Mouse (Mus musculus) heart, embryonic 12.5 days (tissue): ENCODE measurements around the gene Ube2c. TPM values are rescaled to one million over a fixed set of nuclear protein-coding genes. Genes with fewer than 3 reads are reported as not detected.

Experiments used
- ATAC-seq: fragments of 200-750 bp; cut with Nextera tagmentation; 2 replicates; pipeline ENCODE4 v1.8.0; 2017; ENCODE audit warnings: moderate TSS enrichment, moderate library complexity; ENCODE audit not compliant: insufficient number of reproducible peaks, low FRiP score
- H3K27ac ChIP-seq: fragments of 300-500 bp; sonication (generic); 2 replicates; pipeline ENCODE4 v1.5.1; 2016; ENCODE audit warnings: mild to moderate bottlenecking, moderate library complexity; ENCODE audit not compliant: poor library complexity, severe bottlenecking
- H3K27me3 ChIP-seq: fragments of 300-500 bp; sonication (generic); replicated peaks from 2 replicates; pipeline ENCODE4 v1.6.1; 2016; ENCODE audit warnings: mild to moderate bottlenecking, moderate library complexity
- H3K36me3 ChIP-seq: fragments of 300-500 bp; sonication (generic); 2 replicates; pipeline ENCODE4 v1.6.1; 2016; ENCODE audit warnings: mild to moderate bottlenecking, moderate library complexity
- H3K4me1 ChIP-seq: fragments of 300-500 bp; sonication (generic); replicated peaks from 2 replicates; pipeline ENCODE4 v1.6.1; 2016; ENCODE audit warnings: mild to moderate bottlenecking
- H3K4me2 ChIP-seq: fragments of 300-500 bp; sonication (generic); 2 replicates; pipeline ENCODE4 v1.6.1; 2016; ENCODE audit warnings: mild to moderate bottlenecking, moderate library complexity
- H3K4me3 ChIP-seq: fragments of 300-500 bp; sonication (generic); 2 replicates; pipeline ENCODE4 v1.5.1; 2016; ENCODE audit warnings: mild to moderate bottlenecking
- H3K9ac ChIP-seq: fragments of 300-500 bp; sonication (generic); 2 replicates; pipeline ENCODE4 v1.6.1; 2016; ENCODE audit warnings: mild to moderate bottlenecking, moderate library complexity
- H3K9me3 ChIP-seq: fragments of 300-500 bp; sonication (generic); replicated peaks from 2 replicates; pipeline ENCODE4 v1.6.1; 2016; ENCODE audit warnings: mild to moderate bottlenecking, moderate library complexity
- WGBS: fragments of 180-500 bp; shearing (Covaris S2); methylation state at CpG from one replicate; pipeline ENCODE4 v1.1.7; 2016; 5-methylcytosine and 5-hydroxymethylcytosine counted together
- polyA plus RNA-seq: library from polyadenylated mRNA; unstranded; fragments of >200 nt; fragmentation: Nextera tagmentation; extraction: Ambion mirVana; gene quantifications from 2 replicates; pipeline ENCODE4 v1.2.1, GENCODE M21; 2016

Ube2c gene
- polyA plus RNA-seq, 1 experiment from 2014 or later: 459 TPM

DNA sequence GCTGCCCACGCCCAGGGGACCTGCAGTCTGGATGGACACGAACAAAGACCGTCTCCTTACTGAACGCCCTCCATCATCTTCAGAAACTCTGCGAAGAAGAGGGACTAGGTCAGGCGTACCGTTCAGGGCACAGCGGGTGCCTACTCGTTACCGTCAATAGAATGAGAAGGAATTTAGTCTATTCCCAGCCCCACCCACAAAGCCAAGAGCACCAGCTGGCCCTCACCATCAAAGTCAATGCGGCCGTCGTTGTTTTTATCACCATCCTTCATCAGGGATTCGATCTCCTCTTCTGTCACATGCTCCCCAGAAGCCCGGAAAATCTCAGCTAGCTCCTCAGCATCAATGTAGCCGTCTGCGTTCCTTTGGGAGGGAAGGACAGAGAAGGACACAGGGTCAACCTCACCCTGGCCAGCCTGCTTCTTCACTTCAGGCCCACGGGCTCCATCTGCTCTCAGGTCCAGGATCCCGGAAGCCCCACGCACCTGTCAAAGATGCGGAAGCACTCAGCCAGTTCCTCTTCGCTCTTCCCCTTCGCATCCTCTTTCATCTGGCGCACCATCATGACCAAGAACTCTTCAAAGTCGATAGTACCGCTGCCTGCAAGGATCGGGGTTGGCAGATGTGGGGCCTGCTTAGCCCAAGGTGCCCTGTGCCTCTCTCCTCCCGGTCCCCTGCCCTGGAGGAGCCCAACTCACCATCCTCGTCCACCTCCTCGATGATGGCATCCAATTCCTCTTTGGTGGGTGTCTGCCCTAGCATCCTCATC, 7.7 kb downstream of the Ube2c start:
- WGBS: 76% methylated on average over 30 of the region's 30 CpGs
- no peaks in the 10 kb centered on the region; the same call in 1 of the 2 replicates for H3K9me3 ChIP-seq

DNA sequence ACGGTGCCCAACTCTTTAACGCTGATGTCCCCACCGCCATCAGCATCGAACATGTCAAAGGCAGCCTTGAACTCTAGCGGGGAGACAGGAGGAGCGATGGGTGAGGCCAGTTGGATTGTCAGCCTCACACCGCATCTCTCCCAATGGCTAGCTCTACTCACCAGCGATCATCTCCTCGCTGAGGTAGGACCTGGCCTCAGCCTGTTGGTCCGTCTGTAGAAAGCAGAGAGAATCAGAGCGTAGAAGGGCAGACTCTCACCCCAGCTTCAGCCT, 8.3 kb downstream of the Ube2c start:
- Histone ChIP-seq H3K4me2 (no peak overlapping the region), H3K27me3 (peaks cover 13% of the 10 kb centered on the region; the same call in 1 of the 2 replicates), H3K36me3 (peaks cover 5% of the 10 kb centered on the region), H3K4me3 (no peak overlapping the region), H3K27ac (no peak overlapping the region), H3K4me1 (no peaks in the 10 kb centered on the region), H3K9me3 (no peaks in the 10 kb centered on the region; the same call in 1 of the 2 replicates), H3K9ac (no peak overlapping the region)
- WGBS: 86% methylated on average over 11 of the region's 11 CpGs
- no peak for ATAC-seq

More for the DNA sequence above, 7.7 kb downstream of the Ube2c start:
- peaks cover 13% of the 10 kb centered on the region; the same call in 1 of the 2 replicates for H3K27me3 ChIP-seq
- H3K36me3 ChIP-seq: peaks cover 10% of the 10 kb centered on the region
- ATAC-seq: no peak
- no peak overlapping the region for H3K4me2 ChIP-seq
- H3K4me3 ChIP-seq: no peak overlapping the region
- peaks cover 2% of the 10 kb centered on the region for H3K4me1 ChIP-seq
- no peak overlapping the region for H3K9ac ChIP-seq
- no peak overlapping the region for H3K27ac ChIP-seq

DNA sequence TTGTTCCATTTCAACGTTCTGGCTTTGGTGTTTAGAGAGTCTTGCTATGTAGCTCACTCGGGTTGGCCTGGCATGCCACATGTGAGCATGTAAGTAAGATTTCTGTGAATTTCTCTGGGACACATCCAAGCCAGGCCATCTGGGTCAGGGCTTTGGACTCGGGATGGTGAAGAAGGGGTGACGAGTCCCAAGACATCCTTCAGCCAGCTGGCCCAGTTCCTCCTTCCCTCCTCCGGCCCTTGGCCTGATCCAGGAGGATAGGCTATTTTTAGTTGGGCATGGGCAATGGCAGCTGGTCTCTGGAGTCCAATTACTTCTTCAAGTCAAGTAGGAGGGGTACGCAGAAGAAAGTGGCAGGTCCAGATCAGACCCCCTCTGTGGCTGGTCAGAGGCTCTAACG, 9.1 kb downstream of the Ube2c start:
- H3K27ac ChIP-seq: no peak overlapping the region
- H3K4me3 ChIP-seq: no peak overlapping the region
- H3K4me2 ChIP-seq: no peak overlapping the region
- H3K4me1 ChIP-seq: no peaks in the 10 kb centered on the region
- no peak overlapping the region for H3K9ac ChIP-seq
- no peak for ATAC-seq
- no peaks in the 10 kb centered on the region for H3K36me3 ChIP-seq
- no peaks in the 10 kb centered on the region; the same call in 1 of the 2 replicates for H3K9me3 ChIP-seq
- H3K27me3 ChIP-seq: peaks cover 13% of the 10 kb centered on the region; the same call in 1 of the 2 replicates
- 71% methylated on average over 7 of the region's 7 CpGs for WGBS

DNA sequence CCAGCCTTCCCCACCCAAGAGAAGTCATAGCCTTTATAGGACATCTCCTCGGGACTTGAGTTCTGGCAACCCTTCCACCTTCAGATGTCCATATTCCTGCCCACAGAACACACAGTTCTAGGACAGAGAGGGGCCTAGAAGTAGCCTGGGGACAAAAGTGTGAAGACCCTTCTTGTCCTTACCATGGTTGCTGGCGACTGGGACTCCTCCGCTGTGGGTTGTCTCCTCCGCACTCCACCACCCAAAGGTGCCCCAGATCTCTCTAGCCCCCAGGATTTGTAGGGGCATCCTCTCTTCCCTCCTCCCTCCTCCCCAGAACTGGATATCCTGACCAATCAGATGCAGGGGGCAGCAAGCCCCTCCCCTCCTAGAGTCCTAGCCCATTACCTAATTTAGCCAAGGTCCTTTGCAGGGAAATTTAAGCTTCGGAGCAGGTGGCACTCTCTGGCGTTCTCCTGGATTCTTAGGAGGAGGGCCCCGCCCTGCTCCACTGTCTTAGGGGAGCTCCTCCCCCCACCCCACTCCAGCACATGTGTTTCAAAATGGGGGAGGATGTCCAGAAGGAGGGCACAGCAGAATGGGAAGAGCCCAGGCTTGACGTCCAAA, 9.9 kb downstream of the Ube2c start, which contains the start of gene Tnnc2:
Gene Tnnc2 (minus strand): TSS at position 487 of the 606 bp plus-strand sequence.
- Histone ChIP-seq H3K4me2 (no peak within 1 kb of the TSS), H3K27me3 (peaks cover 13% of the 10 kb centered on the region; the same call in 1 of the 2 replicates), H3K9ac (no peak within 1 kb of the TSS), H3K4me1 (peaks cover 1% of the 10 kb centered on the region), H3K4me3 (no peak within 1 kb of the TSS), H3K9me3 (no peaks in the 10 kb centered on the region; the same call in 1 of the 2 replicates), H3K27ac (no peak within 1 kb of the TSS), H3K36me3 (no peaks in the 10 kb centered on the region)
- ATAC-seq: no peak
- WGBS: 65% methylated on average over 8 of the region's 8 CpGs

DNA sequence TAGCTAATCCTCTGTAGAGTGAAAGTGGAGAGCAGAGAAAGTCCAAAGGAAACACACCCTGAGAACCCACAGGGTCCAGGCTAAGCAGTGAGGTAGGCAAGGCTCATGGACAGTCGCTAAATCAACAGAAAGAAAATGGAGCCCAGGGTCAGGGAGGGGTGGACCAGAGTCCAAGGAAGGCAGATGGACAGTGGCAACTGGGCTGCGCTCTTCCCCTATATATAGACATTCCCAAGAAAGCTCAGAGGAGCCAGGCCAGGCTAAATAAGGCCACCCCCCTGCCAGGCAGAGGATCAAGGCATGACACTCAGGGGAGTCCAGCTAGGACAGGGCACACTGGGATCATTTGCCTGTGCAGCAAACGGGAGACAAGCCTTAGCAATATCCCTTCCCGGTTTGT, 12.2 kb downstream of the Ube2c start:
- WGBS: 55% methylated on average over 4 of the region's 4 CpGs
- H3K36me3 ChIP-seq: no peaks in the 10 kb centered on the region
- no peak overlapping the region for H3K4me3 ChIP-seq
- H3K27ac ChIP-seq: no peak overlapping the region
- H3K9me3 ChIP-seq: no peaks in the 10 kb centered on the region; the same call in 1 of the 2 replicates
- no peak overlapping the region for H3K9ac ChIP-seq
- H3K27me3 ChIP-seq: peaks cover 7% of the 10 kb centered on the region; the same call in 1 of the 2 replicates
- no peak overlapping the region for H3K4me2 ChIP-seq
- ATAC-seq: no peak
- H3K4me1 ChIP-seq: peaks cover 11% of the 10 kb centered on the region

DNA sequence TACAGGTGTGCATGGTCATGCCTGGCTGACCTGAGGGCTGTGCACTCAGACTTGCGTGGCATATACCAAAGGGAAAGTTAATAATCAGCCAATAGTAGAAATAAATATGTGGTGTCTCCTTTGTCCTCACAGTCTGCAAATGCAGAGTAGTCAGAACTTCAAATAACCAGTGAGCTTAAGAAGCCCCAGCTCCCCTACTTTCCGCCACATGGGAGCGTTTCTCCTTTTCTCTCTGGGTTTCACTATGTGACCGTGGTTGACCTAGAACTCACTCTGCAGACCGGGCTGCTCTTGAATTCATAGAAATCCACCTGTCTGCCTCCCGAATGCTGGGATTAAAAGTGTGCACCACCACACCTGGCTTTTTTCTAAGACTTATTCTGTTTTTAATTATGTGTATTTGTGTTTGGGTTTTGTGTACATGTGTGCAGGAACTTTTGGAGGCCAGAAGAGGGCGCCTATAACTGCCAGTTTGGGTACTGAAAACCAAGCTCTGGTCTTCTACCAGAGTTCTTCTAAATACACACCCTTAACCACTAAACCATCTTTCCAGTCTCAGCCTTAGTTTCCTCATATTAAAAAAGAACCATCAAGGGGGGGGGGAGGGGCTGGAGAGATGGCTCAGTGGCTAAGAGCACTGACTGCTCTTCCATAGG, 14.4 kb downstream of the Ube2c start:
- H3K4me3 ChIP-seq: no peak overlapping the region
- WGBS: 74% methylated on average over 7 of the region's 7 CpGs
- H3K9ac ChIP-seq: no peak overlapping the region
- H3K27me3 ChIP-seq: no peaks in the 10 kb centered on the region
- peaks cover 29% of the 10 kb centered on the region for H3K4me1 ChIP-seq
- peaks cover 9% of the 10 kb centered on the region; the same call in 1 of the 2 replicates for H3K36me3 ChIP-seq
- no peak overlapping the region for H3K27ac ChIP-seq
- no peak overlapping the region for H3K4me2 ChIP-seq
- ATAC-seq: no peak
- H3K9me3 ChIP-seq: no peaks in the 10 kb centered on the region

DNA sequence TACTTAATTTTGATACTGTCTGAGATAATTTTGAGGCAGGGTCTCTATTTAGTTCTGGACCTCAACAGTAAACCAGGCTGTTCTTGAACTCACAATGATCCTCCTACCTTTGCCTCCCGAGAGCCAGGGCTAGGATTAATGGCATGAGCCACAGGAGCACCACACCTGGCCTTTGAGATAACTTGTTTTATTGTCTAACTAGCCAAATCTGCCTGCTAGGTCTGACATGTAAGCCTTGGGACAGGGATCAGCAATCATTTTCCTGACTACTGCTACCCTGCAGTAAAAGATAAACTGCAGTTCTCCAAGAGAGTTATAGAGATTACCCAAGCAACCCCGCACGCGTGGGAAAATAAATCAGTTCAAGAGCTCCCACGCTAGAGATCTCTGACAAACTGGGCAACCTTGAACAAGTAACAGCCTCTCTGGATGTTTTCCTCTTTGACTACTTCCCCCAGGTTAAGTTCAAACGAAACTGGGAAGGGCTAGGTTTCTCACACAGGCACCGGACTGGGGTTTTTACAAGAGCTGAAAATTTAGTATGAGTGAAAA, 15.2 kb downstream of the Ube2c start:
- Histone ChIP-seq H3K4me1 (peaks cover 29% of the 10 kb centered on the region), H3K27me3 (no peaks in the 10 kb centered on the region), H3K4me3 (peak overlapping the region; percentile 66), H3K27ac (peak overlapping the region; percentile 86), H3K9ac (peak overlapping the region; percentile 83), H3K4me2 (peak overlapping the region; percentile 78), H3K36me3 (peaks cover 14% of the 10 kb centered on the region), H3K9me3 (no peaks in the 10 kb centered on the region)
- ATAC-seq: no peak
- 11% methylated on average over 7 of the region's 7 CpGs for WGBS

DNA sequence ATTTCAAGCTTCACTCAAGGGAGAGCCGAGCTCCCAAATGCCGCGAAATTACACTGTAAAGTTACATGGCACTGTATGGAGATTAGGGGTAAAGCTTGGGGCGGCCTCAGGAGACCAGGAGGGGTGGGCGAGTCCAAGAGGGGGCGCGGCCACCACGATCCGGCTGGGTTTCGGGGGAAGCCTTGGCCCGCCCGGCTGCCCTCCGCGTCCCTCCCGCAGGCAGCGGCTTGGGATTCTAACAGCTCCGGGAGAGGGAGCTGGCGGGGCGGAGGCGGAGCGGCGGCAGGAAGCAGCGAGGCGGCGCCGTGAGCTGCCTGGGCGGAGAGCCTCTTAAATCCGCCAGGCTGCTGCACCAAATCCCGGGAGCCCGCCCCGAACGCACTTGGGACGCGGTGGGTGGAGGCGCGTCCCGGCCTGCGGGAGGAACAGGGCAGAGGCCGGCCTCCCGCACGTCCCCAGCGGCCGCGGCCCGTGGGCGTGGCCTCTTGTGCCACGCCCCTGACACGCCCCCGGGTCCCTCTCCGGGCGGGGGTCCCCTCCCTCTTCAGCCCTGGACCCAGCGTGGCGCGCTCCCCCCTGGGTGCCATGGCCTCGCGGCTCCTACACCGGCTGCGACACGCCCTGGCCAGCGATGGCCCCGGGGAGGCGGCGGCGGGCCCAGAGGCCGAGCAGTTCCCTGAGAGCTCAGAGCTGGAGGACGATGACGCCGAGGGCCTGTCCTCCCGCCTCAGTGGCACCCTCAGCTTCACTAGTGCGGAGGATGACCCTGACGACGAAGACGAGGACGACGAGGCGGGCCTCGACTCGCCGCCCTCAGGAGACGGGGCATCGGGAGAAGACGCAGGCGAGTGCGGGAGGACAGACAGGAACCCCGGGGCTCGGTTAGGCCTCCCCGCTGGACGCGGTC, 16.0 kb downstream of the Ube2c start, which contains the start of gene Snx21:
Gene Snx21 (plus strand): TSS at position 343 of the 907 bp plus-strand sequence.
- under 1% methylated on average over 87 of the region's 89 CpGs for WGBS
- Histone ChIP-seq H3K9me3 (no peaks in the 10 kb centered on the region), H3K36me3 (peaks cover 22% of the 10 kb centered on the region)

DNA sequence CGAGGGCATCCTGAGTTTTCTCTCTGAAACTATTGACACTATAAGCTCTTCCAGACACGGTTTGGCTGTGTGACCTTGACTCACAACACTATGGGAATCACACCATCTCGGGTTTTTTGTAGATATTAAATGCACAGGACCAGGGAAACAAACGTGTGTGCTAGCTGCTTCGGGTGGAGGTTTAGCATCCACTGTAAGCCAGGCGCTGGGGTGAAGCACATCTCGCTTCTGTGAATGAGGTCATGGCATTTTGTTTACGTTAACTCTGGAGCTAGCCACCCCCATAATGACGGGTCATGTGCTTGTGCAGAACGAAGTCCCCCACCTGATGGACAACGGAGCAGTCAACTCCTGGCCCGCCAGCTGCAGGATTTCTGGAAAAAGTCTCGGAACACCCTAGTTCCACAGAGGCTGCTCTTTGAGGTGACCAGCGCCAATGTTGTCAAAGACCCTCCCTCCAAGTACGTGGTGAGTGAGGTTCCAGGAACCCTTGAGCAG, 16.7 kb downstream of the Ube2c start:
- no peak; the same call in 1 of the 2 replicates for ATAC-seq
- WGBS: 4% methylated on average over 15 of the region's 15 CpGs
- peak overlapping the region; percentile 86 for H3K27ac ChIP-seq
- H3K9ac ChIP-seq: peak overlapping the region; percentile 83
- peaks cover 28% of the 10 kb centered on the region for H3K36me3 ChIP-seq
- H3K4me3 ChIP-seq: peak overlapping the region; percentile 66
- peak overlapping the region; percentile 78 for H3K4me2 ChIP-seq
- no peaks in the 10 kb centered on the region for H3K9me3 ChIP-seq
- peaks cover 29% of the 10 kb centered on the region for H3K4me1 ChIP-seq
- no peaks in the 10 kb centered on the region for H3K27me3 ChIP-seq

More for the DNA sequence above, 16.0 kb downstream of the Ube2c start, which contains the start of gene Snx21:
- peaks cover 29% of the 10 kb centered on the region for H3K4me1 ChIP-seq
- H3K27me3 ChIP-seq: no peaks in the 10 kb centered on the region
- H3K9ac ChIP-seq: peak within 1 kb of the TSS; percentile 83
- peak within 1 kb of the TSS; percentile 66 for H3K4me3 ChIP-seq
- H3K27ac ChIP-seq: peak within 1 kb of the TSS; percentile 86
- H3K4me2 ChIP-seq: peak within 1 kb of the TSS; percentile 78
- peak; percentile 94 for ATAC-seq

DNA sequence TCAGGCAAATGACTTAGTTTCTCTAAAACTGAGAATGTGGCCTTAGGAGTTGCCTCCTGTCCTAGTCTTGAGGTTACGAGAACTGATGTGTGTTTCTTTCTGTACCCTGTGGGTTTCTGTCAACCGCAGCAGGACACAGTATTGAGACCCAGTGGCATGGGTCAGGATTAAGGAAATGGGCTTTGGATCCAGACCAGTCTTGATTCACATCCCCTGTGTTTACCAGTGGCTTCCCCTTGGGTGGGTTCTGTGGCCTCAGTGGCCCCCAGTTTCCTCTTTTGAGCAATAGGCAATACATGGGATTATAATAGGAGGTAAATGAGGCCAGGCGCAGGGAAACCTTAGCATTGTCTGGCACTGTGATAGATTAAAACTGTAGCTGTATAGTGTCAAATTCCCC, 17.3 kb downstream of the Ube2c start:
- Histone ChIP-seq H3K36me3 (peaks cover 34% of the 10 kb centered on the region), H3K9me3 (no peaks in the 10 kb centered on the region), H3K9ac (peak overlapping the region; percentile 83), H3K4me3 (peak overlapping the region; percentile 66), H3K4me1 (peaks cover 29% of the 10 kb centered on the region), H3K27ac (0 out of 2 replicates have a peak overlapping the region, but pooled peaks have one; percentile 25), H3K4me2 (peak overlapping the region; percentile 78), H3K27me3 (no peaks in the 10 kb centered on the region)
- no peak for ATAC-seq
- 88% methylated on average over 3 of the region's 3 CpGs for WGBS
